Mouse (Mus musculus) stomach, embryonic 16.5 days (tissue): ENCODE measurements around the gene Wwp2. TPM values are rescaled to one million over a fixed set of nuclear protein-coding genes. Genes with fewer than 3 reads are reported as not detected.
"Not testable (repeated sequence)": the region's sequence is repeated elsewhere in the genome, so short reads cannot be mapped to it uniquely, and the experiment has no call there.

Experiments used
- ATAC-seq: fragments of 200-750 bp; cut with Nextera tagmentation; 2 replicates; pipeline ENCODE4 v1.8.0; 2017; ENCODE audit warnings: moderate number of reproducible peaks, moderate TSS enrichment; ENCODE audit not compliant: insufficient read depth, low FRiP score
- H3K27ac ChIP-seq: fragments of 300-500 bp; sonication (generic); 2 replicates; pipeline ENCODE4 v1.5.1; 2014; ENCODE audit warnings: low read length
- H3K27me3 ChIP-seq: fragments of 300-500 bp; sonication (generic); 2 replicates; pipeline ENCODE4 v1.6.1; 2014; ENCODE audit warnings: low read length, control low read depth, mixed read lengths; ENCODE audit not compliant: control insufficient read depth, insufficient read depth
- H3K36me3 ChIP-seq: fragments of 300-500 bp; sonication (generic); 2 replicates; pipeline ENCODE4 v1.6.1; 2014; ENCODE audit warnings: low read length; ENCODE audit not compliant: control insufficient read depth, insufficient read depth
- H3K4me1 ChIP-seq: fragments of 300-500 bp; sonication (generic); 2 replicates; pipeline ENCODE4 v1.6.1; 2014; ENCODE audit warnings: low read length, control low read depth, mixed read lengths; ENCODE audit not compliant: control insufficient read depth, insufficient read depth
- H3K4me2 ChIP-seq: fragments of 300-500 bp; sonication (generic); 2 replicates; pipeline ENCODE4 v1.6.1; 2014; ENCODE audit warnings: low read depth, low read length, mixed read lengths
- H3K4me3 ChIP-seq: fragments of 300-500 bp; sonication (generic); replicated peaks from 2 replicates; pipeline ENCODE4 v1.5.1; 2014; ENCODE audit warnings: mild to moderate bottlenecking, low read length
- H3K9ac ChIP-seq: fragments of 300-500 bp; sonication (generic); 2 replicates; pipeline ENCODE4 v1.6.1; 2014; ENCODE audit warnings: low read length
- H3K9me3 ChIP-seq: fragments of 300-500 bp; sonication (generic); replicated peaks from 2 replicates; pipeline ENCODE4 v1.6.1; 2016; ENCODE audit warnings: low read length, control low read depth; ENCODE audit not compliant: control insufficient read depth
- WGBS: fragments of 180-500 bp; shearing (Covaris S2); extraction: QIAGEN DNeasy Blood & Tissue Kit; methylation state at CpG from one replicate; pipeline ENCODE4 v1.1.7; 2014; 5-methylcytosine and 5-hydroxymethylcytosine counted together
- polyA plus RNA-seq: library from polyadenylated mRNA; unstranded; fragments of >200 nt; fragmentation: Nextera tagmentation; extraction: Ambion mirVana; gene quantifications from 2 replicates; pipeline ENCODE4 v1.2.1, GENCODE M21; 2015

Wwp2 gene
- polyA plus RNA-seq, 1 experiment from 2014 or later = 36.2 TPM

- Histone ChIP-seq H3K27ac (no peak overlapping the region), H3K9ac (no peak overlapping the region), H3K4me2 (no peak overlapping the region), H3K9me3 (no peaks in the 10 kb centered on the region; the same call in 1 of the 2 replicates), H3K4me1 (no peaks in the 10 kb centered on the region), H3K4me3 (no peak overlapping the region), H3K27me3 (no peaks in the 10 kb centered on the region), H3K36me3 (peaks cover 2% of the 10 kb centered on the region; the same call in 1 of the 2 replicates)
- ATAC-seq = 0 out of 2 replicates have a peak, but pooled peaks have one; percentile 13
- WGBS = 83% methylated on average over 5 of the region's 5 CpGs
Observed at GRCm38 (mm10) chr8:107462423-107462822, 26.3 kb downstream of the Wwp2 start.

GRCm38 (mm10) chr8:107465332-107465990 lies 29.3 kb downstream of the Wwp2 start:
- no peak overlapping the region for H3K4me2 ChIP-seq
- peaks cover 2% of the 10 kb centered on the region; the same call in 1 of the 2 replicates for H3K36me3 ChIP-seq
- no peak overlapping the region for H3K9ac ChIP-seq
- no peak overlapping the region for H3K27ac ChIP-seq
- no peak overlapping the region for H3K4me3 ChIP-seq
- no peaks in the 10 kb centered on the region for H3K27me3 ChIP-seq
- H3K4me1 ChIP-seq = 0 out of 2 replicates have a peak, but pooled peaks cover 2% of the 10 kb centered on the region
- no peaks in the 10 kb centered on the region; the same call in 1 of the 2 replicates for H3K9me3 ChIP-seq
- ATAC-seq = no peak
- WGBS = 28% methylated on average over 3 of the region's 3 CpGs

GRCm38 (mm10) chr8:107466642-107467041 lies 30.5 kb downstream of the Wwp2 start:
- Histone ChIP-seq H3K36me3 (peaks cover 2% of the 10 kb centered on the region; the same call in 1 of the 2 replicates), H3K4me1 (0 out of 2 replicates have a peak, but pooled peaks cover 2% of the 10 kb centered on the region), H3K4me3 (no peak overlapping the region), H3K27ac (no peak overlapping the region), H3K9me3 (no peaks in the 10 kb centered on the region; the same call in 1 of the 2 replicates), H3K4me2 (no peak overlapping the region), H3K27me3 (no peaks in the 10 kb centered on the region), H3K9ac (no peak overlapping the region)
- ATAC-seq = no peak
- 81% methylated on average over 5 of the region's 5 CpGs for WGBS

- 26% methylated on average over 8 of the region's 8 CpGs for WGBS
- H3K9me3 ChIP-seq = no peaks in the 10 kb centered on the region; the same call in 1 of the 2 replicates
- H3K4me2 ChIP-seq = no peak overlapping the region
- H3K36me3 ChIP-seq = no peaks in the 10 kb centered on the region
- H3K4me3 ChIP-seq = no peak overlapping the region
- peak; percentile 61; the same call in 1 of the 2 replicates for ATAC-seq
- 0 out of 2 replicates have a peak, but pooled peaks cover 2% of the 10 kb centered on the region for H3K4me1 ChIP-seq
- 0 out of 2 replicates have a peak overlapping the region, but pooled peaks have one; percentile 20 for H3K9ac ChIP-seq
- H3K27ac ChIP-seq = peak overlapping the region; percentile 3; the same call in 1 of the 2 replicates
- no peaks in the 10 kb centered on the region for H3K27me3 ChIP-seq
Observed at GRCm38 (mm10) chr8:107468811-107469302, 32.7 kb downstream of the Wwp2 start.

- H3K27me3 ChIP-seq = no peaks in the 10 kb centered on the region
- H3K36me3 ChIP-seq = no peaks in the 10 kb centered on the region
- H3K4me3 ChIP-seq = no peak overlapping the region
- 62% methylated on average over 5 of the region's 5 CpGs for WGBS
- H3K27ac ChIP-seq = no peak overlapping the region; the same call in 1 of the 2 replicates
- 0 out of 2 replicates have a peak overlapping the region, but pooled peaks have one; percentile 9 for H3K9ac ChIP-seq
- H3K9me3 ChIP-seq = no peaks in the 10 kb centered on the region; the same call in 1 of the 2 replicates
- H3K4me1 ChIP-seq = 0 out of 2 replicates have a peak, but pooled peaks cover 2% of the 10 kb centered on the region
- H3K4me2 ChIP-seq = no peak overlapping the region
- ATAC-seq = no peak
Observed at GRCm38 (mm10) chr8:107470302-107470701, 34.1 kb downstream of the Wwp2 start.

- ATAC-seq = no peak
- Histone ChIP-seq H3K36me3 (no peaks in the 10 kb centered on the region), H3K4me2 (no peak overlapping the region), H3K27me3 (no peaks in the 10 kb centered on the region), H3K9me3 (no peaks in the 10 kb centered on the region), H3K4me1 (0 out of 2 replicates have a peak, but pooled peaks cover 2% of the 10 kb centered on the region), H3K27ac (no peak overlapping the region), H3K9ac (no peak overlapping the region), H3K4me3 (no peak overlapping the region)
- 68% methylated on average over 10 of the region's 10 CpGs for WGBS
Observed at GRCm38 (mm10) chr8:107472403-107473100, 36.4 kb downstream of the Wwp2 start.

GRCm38 (mm10) chr8:107473369-107473768 lies 37.2 kb downstream of the Wwp2 start:
- Histone ChIP-seq H3K4me2 (no peak overlapping the region), H3K27ac (no peak overlapping the region), H3K9me3 (no peaks in the 10 kb centered on the region), H3K4me1 (0 out of 2 replicates have a peak, but pooled peaks cover 2% of the 10 kb centered on the region), H3K36me3 (no peaks in the 10 kb centered on the region), H3K27me3 (no peaks in the 10 kb centered on the region), H3K4me3 (no peak overlapping the region), H3K9ac (no peak overlapping the region)
- 85% methylated on average over 4 of the region's 4 CpGs for WGBS
- ATAC-seq = no peak

- ATAC-seq = no peak
- Histone ChIP-seq H3K4me1 (no peaks in the 10 kb centered on the region), H3K4me2 (no peak overlapping the region), H3K4me3 (no peak overlapping the region), H3K27ac (no peak overlapping the region), H3K27me3 (no peaks in the 10 kb centered on the region), H3K9me3 (no peaks in the 10 kb centered on the region), H3K36me3 (no peaks in the 10 kb centered on the region), H3K9ac (no peak overlapping the region)
- WGBS = 90% methylated on average over 3 of the region's 3 CpGs
Observed at GRCm38 (mm10) chr8:107475613-107476012, 39.4 kb downstream of the Wwp2 start.

- not testable (repeated sequence) for ATAC-seq, H3K9me3 ChIP-seq, H3K4me3 ChIP-seq, H3K4me2 ChIP-seq, H3K4me1 ChIP-seq, H3K36me3 ChIP-seq, H3K27ac ChIP-seq, H3K9ac ChIP-seq, H3K27me3 ChIP-seq
- 96% methylated on average over 7 of the region's 7 CpGs for WGBS
Observed at GRCm38 (mm10) chr8:107476786-107477185, 40.6 kb downstream of the Wwp2 start.
